Mouse (Mus musculus): ENCODE data around the gene Olfr1157. TPM values are rescaled to one million over a fixed set of nuclear protein-coding genes. Genes with fewer than 3 reads are reported as not detected.

The Olfr1157 gene
- polyA plus RNA-seq (2015; fragmentation: Nextera tagmentation; extraction: Ambion mirVana) = not detected in 2 replicates

GRCm38 (mm10) chr2:87968199-87968598 is at the start of gene Olfr1157:
Gene Olfr1157 (minus strand): TSS chr2:87968299.
- 94% methylated on average over 4 of the region's 4 CpGs for WGBS
- no peaks in the 10 kb centered on the region for H3K36me3 ChIP-seq (ENCODE audit: control insufficient read depth, insufficient read depth, low read length)
- H3K27ac ChIP-seq (ENCODE audit: low read length) = no peak within 1 kb of the TSS
- H3K4me2 ChIP-seq (ENCODE audit: low read depth, low read length) = no peak within 1 kb of the TSS
- no peak for ATAC-seq (ENCODE audit: low read depth)
- no peaks in the 10 kb centered on the region for H3K27me3 ChIP-seq (ENCODE audit: control insufficient read depth, insufficient read depth, low read depth, low read length)
- H3K4me3 ChIP-seq (ENCODE audit: low read length) = no peak within 1 kb of the TSS
- H3K9ac ChIP-seq (ENCODE audit: low read length) = no peak within 1 kb of the TSS
- no peaks in the 10 kb centered on the region for H3K9me3 ChIP-seq (ENCODE audit: control insufficient read depth, low read length)
- no peaks in the 10 kb centered on the region for H3K4me1 ChIP-seq (replicated peaks; ENCODE audit: control insufficient read depth, insufficient read depth, low read length)

GRCm38 (mm10) chr2:88007515-88008318 is 39.6 kb upstream of the Olfr1157 start, which contains the start of gene Olfr1160:
Gene Olfr1160 (minus strand): TSS chr2:88008268.
- no peak within 1 kb of the TSS for H3K4me3 ChIP-seq (ENCODE audit: low read length)
- H3K4me1 ChIP-seq (replicated peaks; ENCODE audit: control insufficient read depth, insufficient read depth, low read length) = no peaks in the 10 kb centered on the region
- H3K27me3 ChIP-seq (ENCODE audit: control insufficient read depth, insufficient read depth, low read depth, low read length) = no peaks in the 10 kb centered on the region
- no peak within 1 kb of the TSS for H3K9ac ChIP-seq (ENCODE audit: low read length)
- H3K27ac ChIP-seq (ENCODE audit: low read length) = no peak within 1 kb of the TSS
- no peaks in the 10 kb centered on the region for H3K9me3 ChIP-seq (ENCODE audit: control insufficient read depth, low read length)
- no peak for ATAC-seq (ENCODE audit: low read depth)
- no peak within 1 kb of the TSS for H3K4me2 ChIP-seq (ENCODE audit: low read depth, low read length)
- H3K36me3 ChIP-seq (ENCODE audit: control insufficient read depth, insufficient read depth, low read length) = no peaks in the 10 kb centered on the region

GRCm38 (mm10) chr2:87989813-87990212 is 21.7 kb upstream of the Olfr1157 start, which contains the start of gene Olfr1158:
Gene Olfr1158 (plus strand): TSS chr2:87990113.
- H3K4me3 ChIP-seq (ENCODE audit: low read length) = no peak within 1 kb of the TSS
- no peaks in the 10 kb centered on the region for H3K36me3 ChIP-seq (ENCODE audit: control insufficient read depth, insufficient read depth, low read length)
- no peaks in the 10 kb centered on the region for H3K27me3 ChIP-seq (ENCODE audit: control insufficient read depth, insufficient read depth, low read depth, low read length)
- H3K4me1 ChIP-seq (replicated peaks; ENCODE audit: control insufficient read depth, insufficient read depth, low read length) = no peaks in the 10 kb centered on the region
- no peak within 1 kb of the TSS for H3K9ac ChIP-seq (ENCODE audit: low read length)
- ATAC-seq (ENCODE audit: low read depth) = no peak
- no peaks in the 10 kb centered on the region for H3K9me3 ChIP-seq (ENCODE audit: control insufficient read depth, low read length)
- H3K4me2 ChIP-seq (ENCODE audit: low read depth, low read length) = no peak within 1 kb of the TSS
- H3K27ac ChIP-seq (ENCODE audit: low read length) = no peak within 1 kb of the TSS

- H3K9me3 ChIP-seq (ENCODE audit: control insufficient read depth, low read length) = no peaks in the 10 kb centered on the region
- no peaks in the 10 kb centered on the region for H3K36me3 ChIP-seq (ENCODE audit: control insufficient read depth, insufficient read depth, low read length)
- no peak for ATAC-seq (ENCODE audit: low read depth)
- WGBS = 61% methylated on average over 3 of the region's 3 CpGs
- H3K9ac ChIP-seq (ENCODE audit: low read length) = no peak within 1 kb of the TSS
- no peak within 1 kb of the TSS for H3K4me3 ChIP-seq (ENCODE audit: low read length)
- H3K4me1 ChIP-seq (replicated peaks; ENCODE audit: control insufficient read depth, insufficient read depth, low read length) = no peaks in the 10 kb centered on the region
- no peak within 1 kb of the TSS for H3K27ac ChIP-seq (ENCODE audit: low read length)
- no peaks in the 10 kb centered on the region for H3K27me3 ChIP-seq (ENCODE audit: control insufficient read depth, insufficient read depth, low read depth, low read length)
- no peak within 1 kb of the TSS for H3K4me2 ChIP-seq (ENCODE audit: low read depth, low read length)
These were observed 6.5 kb upstream of the Olfr1157 start, which contains the start of gene Olfr74 for GRCm38 (mm10) chr2:87974563-87974962. Gene Olfr74 (minus strand): TSS chr2:87974663.

- Histone ChIP-seq H3K9ac (ENCODE audit: low read length) (no peak within 1 kb of the TSS), H3K4me3 (ENCODE audit: low read length) (no peak within 1 kb of the TSS), H3K36me3 (ENCODE audit: control insufficient read depth, insufficient read depth, low read length) (no peaks in the 10 kb centered on the region), H3K4me1 (replicated peaks; ENCODE audit: control insufficient read depth, insufficient read depth, low read length) (no peaks in the 10 kb centered on the region), H3K9me3 (ENCODE audit: control insufficient read depth, low read length) (no peaks in the 10 kb centered on the region), H3K4me2 (ENCODE audit: low read depth, low read length) (no peak within 1 kb of the TSS), H3K27ac (ENCODE audit: low read length) (no peak within 1 kb of the TSS), H3K27me3 (ENCODE audit: control insufficient read depth, insufficient read depth, low read depth, low read length) (no peaks in the 10 kb centered on the region)
- no peak for ATAC-seq (ENCODE audit: low read depth)
These were observed 15.1 kb downstream of the Olfr1157 start, which contains the start of gene Olfr1156 for GRCm38 (mm10) chr2:87953000-87953399. Gene Olfr1156 (minus strand): TSS chr2:87953100.

GRCm38 (mm10) chr2:87945037-87945436 is 23.1 kb downstream of the Olfr1157 start, which contains the start of gene Olfr1155:
Gene Olfr1155 (minus strand): TSS chr2:87945137.
- H3K9me3 ChIP-seq (ENCODE audit: control insufficient read depth, low read length) = no peaks in the 10 kb centered on the region
- H3K36me3 ChIP-seq (ENCODE audit: control insufficient read depth, insufficient read depth, low read length) = no peaks in the 10 kb centered on the region
- no peaks in the 10 kb centered on the region for H3K27me3 ChIP-seq (ENCODE audit: control insufficient read depth, insufficient read depth, low read depth, low read length)
- no peak within 1 kb of the TSS for H3K4me3 ChIP-seq (ENCODE audit: low read length)
- H3K27ac ChIP-seq (ENCODE audit: low read length) = no peak within 1 kb of the TSS
- ATAC-seq (ENCODE audit: low read depth) = no peak
- H3K4me2 ChIP-seq (ENCODE audit: low read depth, low read length) = no peak within 1 kb of the TSS
- 92% methylated on average over 1 of the region's 1 CpGs for WGBS
- H3K9ac ChIP-seq (ENCODE audit: low read length) = no peak within 1 kb of the TSS
- H3K4me1 ChIP-seq (replicated peaks; ENCODE audit: control insufficient read depth, insufficient read depth, low read length) = no peaks in the 10 kb centered on the region

Other genes with a start within 250 kb of the Olfr1157 start
- not detected in 2 replicates for gene Olfr1138, start 228.3 kb downstream of the Olfr1157 start, polyA plus RNA-seq (2015; fragmentation: Nextera tagmentation; extraction: Ambion mirVana)
- gene Olfr1140, start 224.5 kb downstream of the Olfr1157 start, polyA plus RNA-seq (2015; fragmentation: Nextera tagmentation; extraction: Ambion mirVana) = not detected in 2 replicates
- not detected in 2 replicates for gene Olfr1141, start 214.3 kb downstream of the Olfr1157 start, polyA plus RNA-seq (2015; fragmentation: Nextera tagmentation; extraction: Ambion mirVana)
- not detected in 2 replicates for gene Olfr152, start 188.8 kb downstream of the Olfr1157 start, polyA plus RNA-seq (2015; fragmentation: Nextera tagmentation; extraction: Ambion mirVana)
- not detected in 2 replicates for gene Olfr1143, start 167.7 kb downstream of the Olfr1157 start, polyA plus RNA-seq (2015; fragmentation: Nextera tagmentation; extraction: Ambion mirVana)
- not detected in 2 replicates for gene Olfr1145, start 158.5 kb downstream of the Olfr1157 start, polyA plus RNA-seq (2015; fragmentation: Nextera tagmentation; extraction: Ambion mirVana)
- gene Olfr1148, start 137.8 kb downstream of the Olfr1157 start, polyA plus RNA-seq (2015; fragmentation: Nextera tagmentation; extraction: Ambion mirVana) = not detected in 2 replicates
- not detected in 2 replicates for gene Olfr1150-ps1, start 124.3 kb downstream of the Olfr1157 start, polyA plus RNA-seq (2015; fragmentation: Nextera tagmentation; extraction: Ambion mirVana)
- gene Olfr1151, start 112.4 kb downstream of the Olfr1157 start, polyA plus RNA-seq (2015; fragmentation: Nextera tagmentation; extraction: Ambion mirVana) = not detected in 2 replicates
- not detected in 2 replicates for gene Olfr1152, start 101.8 kb downstream of the Olfr1157 start, polyA plus RNA-seq (2015; fragmentation: Nextera tagmentation; extraction: Ambion mirVana)
- not detected in 2 replicates for gene Olfr1153, start 73.3 kb downstream of the Olfr1157 start, polyA plus RNA-seq (2015; fragmentation: Nextera tagmentation; extraction: Ambion mirVana)
- not detected in 2 replicates for gene Olfr1154, start 63.1 kb downstream of the Olfr1157 start, polyA plus RNA-seq (2015; fragmentation: Nextera tagmentation; extraction: Ambion mirVana)
- gene Olfr1155, start 23.2 kb downstream of the Olfr1157 start, polyA plus RNA-seq (2015; fragmentation: Nextera tagmentation; extraction: Ambion mirVana) = not detected in 2 replicates
- not detected in 2 replicates for gene Olfr1156, start 15.2 kb downstream of the Olfr1157 start, polyA plus RNA-seq (2015; fragmentation: Nextera tagmentation; extraction: Ambion mirVana)
- gene Olfr74, start 6.4 kb upstream of the Olfr1157 start, polyA plus RNA-seq (2015; fragmentation: Nextera tagmentation; extraction: Ambion mirVana) = not detected in 2 replicates
- gene Olfr1158, start 21.8 kb upstream of the Olfr1157 start, polyA plus RNA-seq (2015; fragmentation: Nextera tagmentation; extraction: Ambion mirVana) = not detected in 2 replicates
- not detected in 2 replicates for gene Olfr1160, start 40.0 kb upstream of the Olfr1157 start, polyA plus RNA-seq (2015; fragmentation: Nextera tagmentation; extraction: Ambion mirVana)
- not detected in 2 replicates for gene Olfr1161, start 54.5 kb upstream of the Olfr1157 start, polyA plus RNA-seq (2015; fragmentation: Nextera tagmentation; extraction: Ambion mirVana)
- not detected in 2 replicates for gene Olfr73, start 69.4 kb upstream of the Olfr1157 start, polyA plus RNA-seq (2015; fragmentation: Nextera tagmentation; extraction: Ambion mirVana)
- not detected in 2 replicates for gene Olfr1162, start 82.8 kb upstream of the Olfr1157 start, polyA plus RNA-seq (2015; fragmentation: Nextera tagmentation; extraction: Ambion mirVana)
- not detected in 2 replicates for gene Olfr1163, start 103.5 kb upstream of the Olfr1157 start, polyA plus RNA-seq (2015; fragmentation: Nextera tagmentation; extraction: Ambion mirVana)
- gene Olfr1164, start 125.7 kb upstream of the Olfr1157 start, polyA plus RNA-seq (2015; fragmentation: Nextera tagmentation; extraction: Ambion mirVana) = not detected in 2 replicates
- not detected in 2 replicates for gene Olfr1166, start 160.0 kb upstream of the Olfr1157 start, polyA plus RNA-seq (2015; fragmentation: Nextera tagmentation; extraction: Ambion mirVana)
- gene Olfr1167, start 186.9 kb upstream of the Olfr1157 start, polyA plus RNA-seq (2015; fragmentation: Nextera tagmentation; extraction: Ambion mirVana) = not detected in 2 replicates
- gene Olfr1168, start 213.6 kb upstream of the Olfr1157 start, polyA plus RNA-seq (2015; fragmentation: Nextera tagmentation; extraction: Ambion mirVana) = not detected in 2 replicates